Mouse (Mus musculus) midbrain, embryonic 14.5 days (tissue): ENCODE measurements at regions not wholly inside any gene's neighbourhood (a gene's known extent, or its start where the extent isn't known, plus 50 kb on each side); places are given as distances from the start of the nearest gene placed in this dataset.

Experiments
- ATAC-seq: fragments of 200-750 bp; cut with Nextera tagmentation; 2 replicates; pipeline ENCODE4 v1.8.0; 2017; ENCODE audit warnings: moderate number of reproducible peaks, moderate library complexity; ENCODE audit not compliant: low FRiP score, low TSS enrichment
- DNase-seq: peaks from one replicate; pipeline ENCODE4 v3.0.0-alpha.2; 2015
- H3K27ac ChIP-seq: fragments of 300-500 bp; sonication (generic); replicated peaks from 2 replicates; pipeline ENCODE4 v1.5.1; 2014; ENCODE audit warnings: mild to moderate bottlenecking, low read depth, low read length, moderate library complexity
- H3K27me3 ChIP-seq: fragments of 300-500 bp; sonication (generic); 2 replicates; pipeline ENCODE4 v1.6.1; 2014; ENCODE audit warnings: low read length, control low read depth, mixed read lengths; ENCODE audit not compliant: control insufficient read depth, insufficient read depth
- H3K36me3 ChIP-seq: fragments of 300-500 bp; sonication (generic); 2 replicates; pipeline ENCODE4 v1.6.1; 2014; ENCODE audit warnings: low read length, control low read depth; ENCODE audit not compliant: control insufficient read depth, insufficient read depth
- H3K4me1 ChIP-seq: fragments of 300-500 bp; sonication (generic); 2 replicates; pipeline ENCODE4 v1.6.1; 2014; ENCODE audit warnings: mild to moderate bottlenecking, antibody characterized with exemption, low read length, control low read depth; ENCODE audit not compliant: control insufficient read depth, insufficient read depth
- H3K4me2 ChIP-seq: fragments of 300-500 bp; sonication (generic); 2 replicates; pipeline ENCODE4 v1.6.1; 2014; ENCODE audit warnings: mild to moderate bottlenecking, low read length, moderate library complexity
- H3K4me3 ChIP-seq: fragments of 300-500 bp; sonication (generic); replicated peaks from 2 replicates; pipeline ENCODE4 v1.5.1; 2014; ENCODE audit warnings: low read depth, low read length
- H3K9ac ChIP-seq: fragments of 300-500 bp; sonication (generic); replicated peaks from 2 replicates; pipeline ENCODE4 v1.6.1; 2014; ENCODE audit warnings: mild to moderate bottlenecking, low read length, moderate library complexity
- H3K9me3 ChIP-seq: fragments of 300-500 bp; sonication (generic); 2 replicates; pipeline ENCODE4 v1.6.1; 2016; ENCODE audit warnings: low read length, control low read depth, mixed read lengths; ENCODE audit not compliant: control insufficient read depth
- WGBS: fragments of 180-500 bp; shearing (Covaris S2); extraction: QIAGEN DNeasy Blood & Tissue Kit; methylation state at CpG from one replicate; pipeline ENCODE4 v1.1.7; 2014; 5-methylcytosine and 5-hydroxymethylcytosine counted together

DNA sequence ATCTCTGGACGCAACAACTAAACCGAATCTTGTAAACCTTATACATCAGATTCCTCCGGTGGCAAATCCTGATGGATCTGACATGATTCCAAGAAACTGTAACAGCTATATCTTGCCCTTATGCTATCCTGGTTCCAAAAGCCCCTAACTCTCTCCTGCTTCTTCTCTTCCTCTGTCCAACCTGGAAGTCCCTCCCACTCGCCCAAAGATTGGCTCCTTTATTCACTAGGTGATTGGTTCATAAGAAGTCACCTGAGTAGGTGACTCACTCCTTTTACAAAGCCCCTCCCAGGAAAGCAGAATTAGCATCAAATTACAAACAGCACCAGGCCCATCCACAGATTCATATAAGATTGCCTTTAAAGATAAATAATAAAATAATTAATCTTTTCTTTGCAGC lies 166.2 kb upstream of the Mettl25 start:
- Histone ChIP-seq H3K4me3 (no peak overlapping the region), H3K36me3 (no peaks in the 10 kb centered on the region), H3K4me2 (no peak overlapping the region), H3K4me1 (no peaks in the 10 kb centered on the region), H3K27me3 (no peaks in the 10 kb centered on the region), H3K27ac (no peak overlapping the region), H3K9me3 (no peaks in the 10 kb centered on the region), H3K9ac (no peak overlapping the region)
- DNase-seq (no peak), ATAC-seq (no peak)
- 89% methylated on average over 4 of the region's 4 CpGs for WGBS

DNA sequence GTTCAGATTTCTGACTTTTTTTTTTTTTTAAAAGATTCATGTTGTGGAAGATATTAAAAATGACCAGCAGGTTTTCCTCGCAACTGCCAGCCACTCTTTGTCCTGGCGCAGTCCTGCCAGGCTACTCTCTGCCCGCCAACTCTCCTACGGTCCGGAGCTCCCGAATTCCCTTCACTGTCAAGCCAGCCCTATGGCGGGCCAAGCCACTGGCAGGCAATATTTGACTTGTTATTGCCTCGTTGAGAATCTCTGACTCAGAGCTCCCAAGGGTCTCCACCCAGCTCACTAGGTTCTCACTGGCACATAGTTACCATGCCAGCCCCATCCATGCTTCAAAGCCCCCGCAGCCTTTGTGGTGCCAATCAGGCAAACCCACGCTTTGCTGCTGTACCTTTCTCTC lies 165.7 kb upstream of the Mettl25 start:
- WGBS: 93% methylated on average over 10 of the region's 10 CpGs
- ATAC-seq (peak; percentile 42; the same call in 1 of the 2 replicates), DNase-seq (no peak)
- H3K36me3 ChIP-seq: no peaks in the 10 kb centered on the region
- no peaks in the 10 kb centered on the region for H3K27me3 ChIP-seq
- no peaks in the 10 kb centered on the region for H3K4me1 ChIP-seq
- H3K27ac ChIP-seq: no peak overlapping the region
- H3K9ac ChIP-seq: no peak overlapping the region
- no peaks in the 10 kb centered on the region for H3K9me3 ChIP-seq
- no peak overlapping the region for H3K4me3 ChIP-seq
- no peak overlapping the region for H3K4me2 ChIP-seq

DNA sequence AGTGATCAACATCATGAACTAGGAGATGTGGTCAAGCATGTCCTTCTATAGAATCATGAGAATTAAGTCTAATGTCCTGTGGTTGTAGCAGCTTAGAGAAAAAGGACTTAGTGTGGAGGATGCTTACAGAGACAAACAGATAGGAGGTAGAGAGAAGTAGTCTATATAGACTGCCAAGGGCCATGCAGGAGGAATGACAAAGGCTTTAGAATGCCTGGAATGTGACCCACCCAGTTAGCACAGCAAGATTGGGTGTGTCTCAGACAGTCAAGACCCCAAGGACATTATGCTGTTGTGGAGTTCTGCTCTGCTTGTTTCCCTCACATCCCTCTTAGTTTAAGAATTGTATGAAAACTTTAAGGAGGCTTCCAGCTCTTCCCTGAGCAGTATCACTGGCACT lies 164.9 kb upstream of the Mettl25 start:
- Histone ChIP-seq H3K9me3 (no peaks in the 10 kb centered on the region), H3K4me2 (no peak overlapping the region), H3K27ac (no peak overlapping the region), H3K27me3 (no peaks in the 10 kb centered on the region), H3K4me1 (no peaks in the 10 kb centered on the region), H3K4me3 (no peak overlapping the region), H3K36me3 (no peaks in the 10 kb centered on the region), H3K9ac (no peak overlapping the region)
- ATAC-seq: no peak
- DNase-seq: no peak

DNA sequence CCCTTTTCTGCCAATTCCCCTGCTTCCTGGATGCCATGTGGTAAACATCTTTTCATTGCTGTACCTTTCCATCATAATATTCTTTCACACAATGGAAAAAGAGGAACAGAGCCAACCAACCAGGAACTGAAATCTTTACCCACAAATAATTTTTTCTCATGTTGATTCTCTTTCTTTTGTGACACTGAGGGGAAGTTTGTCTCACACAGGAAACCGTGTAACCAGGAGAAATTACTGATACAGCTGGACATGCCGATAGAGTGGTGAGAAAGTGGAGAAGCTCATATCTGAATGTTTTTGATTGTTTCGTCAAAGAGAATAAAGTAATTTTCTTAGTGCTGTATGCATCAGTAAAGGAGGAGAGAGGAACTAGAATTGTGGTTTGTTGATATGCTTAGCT lies 116.3 kb upstream of the Mettl25 start:
- H3K4me3 ChIP-seq: no peak overlapping the region
- H3K4me2 ChIP-seq: no peak overlapping the region
- ATAC-seq (no peak), DNase-seq (no peak)
- H3K9ac ChIP-seq: no peak overlapping the region
- H3K27me3 ChIP-seq: no peaks in the 10 kb centered on the region
- no peaks in the 10 kb centered on the region for H3K9me3 ChIP-seq
- 81% methylated on average over 3 of the region's 3 CpGs for WGBS
- H3K4me1 ChIP-seq: no peaks in the 10 kb centered on the region
- no peak overlapping the region for H3K27ac ChIP-seq
- no peaks in the 10 kb centered on the region for H3K36me3 ChIP-seq

DNA sequence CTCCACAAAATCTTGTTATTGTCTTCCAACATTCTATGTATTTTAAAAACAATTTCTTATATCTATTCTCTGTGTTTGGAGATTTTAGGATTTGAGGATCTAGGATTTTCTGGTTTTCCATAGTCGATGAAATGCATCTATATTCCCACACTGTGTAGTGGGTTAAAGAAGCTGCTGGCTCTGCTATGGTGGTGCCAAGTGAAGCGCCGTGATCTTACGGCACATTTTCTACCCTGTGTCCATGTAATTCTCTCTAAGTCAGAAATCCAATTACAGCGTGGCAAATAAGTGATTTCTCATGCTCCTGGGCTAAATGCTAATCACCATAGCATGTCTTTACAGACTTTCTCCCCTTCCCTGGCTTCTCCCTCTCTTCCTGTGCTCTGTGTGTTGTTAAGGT lies 92.1 kb upstream of the Mettl25 start:
- Histone ChIP-seq H3K9me3 (no peaks in the 10 kb centered on the region), H3K9ac (no peak overlapping the region), H3K27me3 (no peaks in the 10 kb centered on the region; the same call in 1 of the 2 replicates), H3K36me3 (no peaks in the 10 kb centered on the region), H3K4me2 (no peak overlapping the region), H3K4me3 (no peak overlapping the region), H3K4me1 (no peaks in the 10 kb centered on the region), H3K27ac (no peak overlapping the region)
- ATAC-seq (peak; percentile 40; the same call in 1 of the 2 replicates), DNase-seq (peak; percentile 43)
- WGBS: 30% methylated on average over 5 of the region's 5 CpGs

DNA sequence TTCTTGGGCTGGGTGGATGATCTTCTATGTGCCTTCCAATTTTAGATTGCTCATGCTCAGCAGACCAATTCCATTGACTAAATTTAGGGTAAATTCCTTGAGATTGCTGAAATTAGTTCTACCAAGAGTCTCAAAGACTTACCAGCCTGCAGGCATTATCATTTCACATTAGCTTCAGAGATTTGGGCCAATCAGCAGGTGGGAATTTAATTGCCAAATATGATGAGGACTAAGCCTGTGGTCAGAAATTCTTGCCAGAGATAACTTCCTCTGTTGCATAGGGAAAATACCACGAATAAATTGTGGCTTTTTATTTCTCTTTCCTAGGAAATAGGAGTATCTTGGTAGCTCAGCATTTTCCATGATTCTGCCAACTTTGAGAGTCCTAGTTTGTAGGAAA lies 91.6 kb upstream of the Mettl25 start:
- Histone ChIP-seq H3K4me1 (no peaks in the 10 kb centered on the region), H3K27me3 (no peaks in the 10 kb centered on the region; the same call in 1 of the 2 replicates), H3K9ac (no peak overlapping the region), H3K36me3 (no peaks in the 10 kb centered on the region), H3K9me3 (no peaks in the 10 kb centered on the region), H3K4me3 (no peak overlapping the region), H3K27ac (no peak overlapping the region), H3K4me2 (no peak overlapping the region)
- 62% methylated on average over 1 of the region's 1 CpGs for WGBS
- DNase-seq: no peak
- no peak for ATAC-seq

DNA sequence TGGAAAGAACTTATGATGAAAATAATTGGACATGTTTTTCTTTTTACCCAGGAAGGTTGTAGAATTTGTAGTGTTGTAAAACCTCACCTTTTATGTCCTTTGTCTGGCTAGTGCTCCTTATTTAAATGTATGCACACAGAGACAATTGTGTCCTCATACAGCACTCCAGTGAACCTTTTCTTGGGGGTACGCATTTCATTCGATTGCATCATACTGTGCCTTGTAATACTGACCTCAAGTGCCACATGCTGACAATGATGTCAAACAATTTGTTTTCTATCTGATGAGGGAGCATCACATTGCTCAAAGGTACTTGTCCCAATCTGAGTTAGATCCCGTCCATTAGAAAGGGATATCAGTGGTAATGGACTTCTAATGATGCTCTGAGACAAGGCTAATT lies 86.4 kb upstream of the Mettl25 start:
- WGBS: 76% methylated on average over 3 of the region's 3 CpGs
- DNase-seq (no peak), ATAC-seq (no peak)
- H3K27me3 ChIP-seq: no peaks in the 10 kb centered on the region; the same call in 1 of the 2 replicates
- no peak overlapping the region for H3K4me3 ChIP-seq
- H3K36me3 ChIP-seq: no peaks in the 10 kb centered on the region
- no peaks in the 10 kb centered on the region for H3K4me1 ChIP-seq
- H3K27ac ChIP-seq: no peak overlapping the region
- no peak overlapping the region for H3K9ac ChIP-seq
- H3K4me2 ChIP-seq: no peak overlapping the region
- no peaks in the 10 kb centered on the region for H3K9me3 ChIP-seq

DNA sequence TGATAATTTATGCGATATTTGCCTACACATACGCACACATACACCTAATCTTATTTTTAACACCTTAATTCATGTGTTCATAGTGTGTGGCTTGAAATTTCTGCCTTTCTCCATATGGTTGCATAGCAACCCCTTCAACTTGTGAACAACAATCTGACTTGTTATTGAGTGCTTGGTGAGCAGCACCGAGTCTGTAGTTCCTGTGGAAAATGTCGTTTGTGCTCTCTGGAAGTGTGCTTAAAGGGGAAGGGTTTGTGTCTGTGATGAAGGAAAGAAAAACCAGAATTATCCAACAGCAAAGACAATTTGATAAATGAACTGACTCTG lies 85.7 kb upstream of the Mettl25 start:
- Histone ChIP-seq H3K36me3 (no peaks in the 10 kb centered on the region), H3K27me3 (no peaks in the 10 kb centered on the region; the same call in 1 of the 2 replicates), H3K9me3 (no peaks in the 10 kb centered on the region), H3K4me1 (no peaks in the 10 kb centered on the region), H3K4me2 (no peak overlapping the region), H3K27ac (no peak overlapping the region), H3K9ac (no peak overlapping the region), H3K4me3 (no peak overlapping the region)
- DNase-seq (peak; percentile 5), ATAC-seq (peak; percentile 57)
- WGBS: 41% methylated on average over 4 of the region's 4 CpGs

DNA sequence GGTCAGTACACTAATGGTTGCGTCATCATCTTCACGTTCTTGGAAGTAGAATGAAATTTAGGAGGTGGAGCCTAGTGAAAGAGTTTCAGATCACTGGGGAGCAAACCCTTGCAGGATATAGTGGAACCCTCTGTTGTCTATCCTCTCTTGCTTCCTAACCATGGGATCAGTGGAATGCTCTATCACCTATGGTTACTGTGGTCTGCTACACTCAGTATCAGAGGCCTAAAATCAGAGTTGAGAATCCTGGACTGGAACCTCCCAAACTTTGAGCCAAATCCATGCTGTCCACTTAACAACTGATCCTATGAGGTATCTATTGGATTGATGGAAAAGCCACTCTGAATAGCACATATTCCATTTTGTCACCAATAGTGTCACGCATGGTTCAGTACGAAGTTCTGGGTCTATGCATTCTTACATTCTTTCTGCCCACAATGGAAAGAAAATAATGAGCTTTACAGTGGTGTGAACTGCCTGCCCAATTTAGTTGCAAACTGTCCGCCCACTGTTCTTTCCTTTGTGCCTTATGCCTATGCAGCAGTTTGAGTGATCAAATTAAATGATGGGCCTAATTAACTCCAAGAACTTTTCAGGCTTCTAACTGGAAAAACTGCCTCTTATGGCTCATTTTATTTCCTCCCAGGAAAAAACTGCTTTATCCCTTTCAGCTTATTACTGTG lies 85.2 kb upstream of the Mettl25 start:
- Histone ChIP-seq H3K4me1 (no peaks in the 10 kb centered on the region), H3K36me3 (no peaks in the 10 kb centered on the region), H3K9ac (no peak overlapping the region), H3K9me3 (no peaks in the 10 kb centered on the region), H3K27ac (no peak overlapping the region), H3K27me3 (no peaks in the 10 kb centered on the region; the same call in 1 of the 2 replicates), H3K4me2 (no peak overlapping the region), H3K4me3 (no peak overlapping the region)
- DNase-seq (no peak), ATAC-seq (peak; percentile 40; the same call in 1 of the 2 replicates)
- 77% methylated on average over 5 of the region's 5 CpGs for WGBS
